Mouse (Mus musculus) embryonic facial prominence, embryonic 15.5 days (tissue): ENCODE measurements at regions not wholly inside any gene's neighbourhood (a gene's known extent, or its start where the extent isn't known, plus 50 kb on each side); places are given as distances from the start of the nearest gene placed in this dataset.

ENCODE experiments used
- ATAC-seq: fragments of 200-750 bp; cut with Nextera tagmentation; 2 replicates; pipeline ENCODE4 v1.8.0; 2017; ENCODE audit warnings: low read depth, moderate TSS enrichment; ENCODE audit not compliant: insufficient number of reproducible peaks, low FRiP score, low TSS enrichment
- H3K27ac ChIP-seq: fragments of 300-500 bp; sonication (generic); replicated peaks from 2 replicates; pipeline ENCODE4 v1.5.1; 2015; ENCODE audit warnings: mild to moderate bottlenecking, inconsistent platforms
- H3K27me3 ChIP-seq: fragments of 300-500 bp; sonication (generic); 2 replicates; pipeline ENCODE4 v1.6.1; 2015; ENCODE audit warnings: inconsistent platforms
- H3K36me3 ChIP-seq: fragments of 300-500 bp; sonication (generic); 2 replicates; pipeline ENCODE4 v1.6.1; 2015; ENCODE audit warnings: mild to moderate bottlenecking, inconsistent platforms
- H3K4me1 ChIP-seq: fragments of 300-500 bp; sonication (generic); 2 replicates; pipeline ENCODE4 v1.6.1; 2015; ENCODE audit warnings: inconsistent platforms
- H3K4me2 ChIP-seq: fragments of 300-500 bp; sonication (generic); replicated peaks from 2 replicates; pipeline ENCODE4 v1.6.1; 2015; ENCODE audit warnings: mild to moderate bottlenecking, inconsistent platforms
- H3K4me3 ChIP-seq: fragments of 300-500 bp; sonication (generic); replicated peaks from 2 replicates; pipeline ENCODE4 v1.5.1; 2015; ENCODE audit warnings: mild to moderate bottlenecking, inconsistent platforms
- H3K9ac ChIP-seq: fragments of 300-500 bp; sonication (generic); 2 replicates; pipeline ENCODE4 v1.6.1; 2015; ENCODE audit warnings: inconsistent platforms
- H3K9me3 ChIP-seq: fragments of 300-500 bp; sonication (generic); replicated peaks from 2 replicates; pipeline ENCODE4 v1.6.1; 2016; ENCODE audit warnings: inconsistent platforms
- WGBS: fragments of 180-500 bp; shearing (Covaris S2); methylation state at CpG from one replicate; pipeline ENCODE4 v1.1.7; 2015; 5-methylcytosine and 5-hydroxymethylcytosine counted together

GRCm38 (mm10) chr6:104055996-104056395, 436.6 kb upstream of the Cntn6 start:
- H3K27me3 ChIP-seq: no peaks in the 10 kb centered on the region
- no peaks in the 10 kb centered on the region for H3K36me3 ChIP-seq
- H3K9ac ChIP-seq: no peak overlapping the region
- ATAC-seq: no peak
- H3K4me2 ChIP-seq: no peak overlapping the region
- H3K4me3 ChIP-seq: no peak overlapping the region
- H3K9me3 ChIP-seq: no peaks in the 10 kb centered on the region
- H3K27ac ChIP-seq: no peak overlapping the region
- no peaks in the 10 kb centered on the region for H3K4me1 ChIP-seq
- 76% methylated on average over 1 of the region's 1 CpGs for WGBS

GRCm38 (mm10) chr6:104061692-104062263, 430.8 kb upstream of the Cntn6 start:
- no peak overlapping the region for H3K4me2 ChIP-seq
- H3K27me3 ChIP-seq: no peaks in the 10 kb centered on the region
- no peaks in the 10 kb centered on the region for H3K9me3 ChIP-seq
- no peak overlapping the region for H3K27ac ChIP-seq
- H3K9ac ChIP-seq: no peak overlapping the region
- H3K4me1 ChIP-seq: no peaks in the 10 kb centered on the region
- no peak for ATAC-seq
- H3K4me3 ChIP-seq: no peak overlapping the region
- no peaks in the 10 kb centered on the region for H3K36me3 ChIP-seq

- H3K4me1 ChIP-seq: no peaks in the 10 kb centered on the region
- H3K9me3 ChIP-seq: no peaks in the 10 kb centered on the region
- H3K4me3 ChIP-seq: no peak overlapping the region
- WGBS: 35% methylated on average over 3 of the region's 3 CpGs
- no peaks in the 10 kb centered on the region for H3K27me3 ChIP-seq
- H3K27ac ChIP-seq: no peak overlapping the region
- no peak for ATAC-seq
- no peak overlapping the region for H3K9ac ChIP-seq
- H3K36me3 ChIP-seq: no peaks in the 10 kb centered on the region
- H3K4me2 ChIP-seq: no peak overlapping the region
Measured at GRCm38 (mm10) chr6:104080581-104080980, 412.0 kb upstream of the Cntn6 start.

- 93% methylated on average over 2 of the region's 2 CpGs for WGBS
- Histone ChIP-seq H3K4me1 (no peaks in the 10 kb centered on the region), H3K27ac (no peak overlapping the region), H3K27me3 (no peaks in the 10 kb centered on the region), H3K4me2 (no peak overlapping the region), H3K9me3 (no peaks in the 10 kb centered on the region), H3K36me3 (no peaks in the 10 kb centered on the region), H3K9ac (no peak overlapping the region), H3K4me3 (no peak overlapping the region)
- ATAC-seq: no peak
Measured at GRCm38 (mm10) chr6:104082242-104082641, 410.3 kb upstream of the Cntn6 start.

GRCm38 (mm10) chr6:104108386-104108785, 384.2 kb upstream of the Cntn6 start:
- Histone ChIP-seq H3K4me3 (no peak overlapping the region), H3K4me1 (no peaks in the 10 kb centered on the region), H3K9ac (no peak overlapping the region), H3K4me2 (no peak overlapping the region), H3K27ac (no peak overlapping the region), H3K9me3 (no peaks in the 10 kb centered on the region), H3K27me3 (no peaks in the 10 kb centered on the region), H3K36me3 (no peaks in the 10 kb centered on the region)
- WGBS: 78% methylated on average over 5 of the region's 5 CpGs
- ATAC-seq: no peak
